Mouse (Mus musculus) embryo, embryonic 10 days (tissue): ENCODE results near the gene Gm17604.

ENCODE experiments used
- DNase-seq: peaks from one replicate; pipeline ENCODE4 v3.0.0-alpha.2; 2015; ENCODE audit warnings: low spot score

Gm17604 gene

DNA sequence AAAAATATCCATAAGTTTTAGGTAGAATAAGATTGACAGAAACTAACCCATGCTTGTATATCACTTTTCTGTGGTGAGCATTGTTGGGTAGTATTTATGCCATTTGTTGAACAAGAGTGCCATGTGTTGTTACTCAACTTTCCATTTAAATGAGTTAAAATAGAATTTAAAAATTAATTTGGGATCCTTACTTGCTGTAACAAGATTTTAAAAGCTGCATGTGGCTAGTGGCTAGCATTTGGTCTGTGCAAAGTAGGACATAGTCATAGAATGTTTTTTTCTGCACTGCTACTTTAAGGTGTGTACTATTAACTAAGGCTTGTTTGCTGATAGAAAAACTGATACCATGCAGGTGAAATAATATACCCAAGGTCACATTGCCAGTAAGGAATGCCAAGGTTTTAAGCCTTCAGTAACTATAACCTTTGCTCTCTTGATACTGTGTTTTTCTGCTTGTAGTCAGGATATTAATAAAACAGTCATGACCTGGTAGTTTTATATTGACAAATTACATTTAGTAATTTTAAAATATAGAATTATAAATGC is at the start of gene Gm17604:
TSS of gene Gm17604 (minus strand) at position 51 of the 546 bp plus-strand sequence.
- DNase-seq, result no peak

GRCm38 (mm10) chrX:165049929-165050328 is 45.3 kb upstream of the Gm17604 start:
- DNase-seq, result no peak

GRCm38 (mm10) chrX:165003141-165003540 is 1.5 kb downstream of the Gm17604 start:
- DNase-seq, result no peak

DNA sequence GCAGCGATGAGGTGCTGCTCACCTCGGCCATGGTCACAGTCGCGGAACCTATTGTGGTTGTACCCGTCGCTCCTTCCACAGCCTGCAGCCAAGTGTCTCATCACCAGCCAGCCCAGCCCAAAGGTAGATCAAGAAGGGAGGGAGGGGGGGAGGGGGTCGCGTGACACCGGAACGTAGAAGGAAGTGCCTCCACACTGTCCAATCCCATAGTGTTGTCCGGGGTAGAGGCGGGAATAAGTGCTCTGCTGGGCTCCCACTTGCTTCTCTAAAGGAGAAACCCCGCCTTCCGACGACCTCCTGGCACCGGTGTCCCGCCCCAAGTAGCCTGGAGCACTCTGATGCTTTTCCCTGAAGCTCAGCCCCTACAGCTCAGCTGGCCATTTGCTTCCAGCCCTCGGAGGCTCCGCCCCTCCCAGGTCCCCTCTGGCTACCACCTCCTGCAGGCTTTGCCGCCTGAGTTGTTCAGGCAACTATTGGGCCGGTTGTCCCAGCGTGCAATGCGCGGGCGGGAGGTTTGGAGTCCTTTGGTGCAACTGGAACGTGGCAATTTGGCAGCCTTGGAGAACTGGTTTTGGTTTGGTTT is 24.3 kb downstream of the Gm17604 start, which contains the start of the genes Mospd2 and Fancb:
TSS of gene Mospd2 (minus strand) at position 183 of the 583 bp plus-strand sequence.
TSS of gene Fancb (plus strand) at position 400 of the 583 bp plus-strand sequence.
- DNase-seq, result peak; percentile 90

- no peak for DNase-seq
Measured at GRCm38 (mm10) chrX:164978866-164979265, 25.8 kb downstream of the Gm17604 start.

DNA sequence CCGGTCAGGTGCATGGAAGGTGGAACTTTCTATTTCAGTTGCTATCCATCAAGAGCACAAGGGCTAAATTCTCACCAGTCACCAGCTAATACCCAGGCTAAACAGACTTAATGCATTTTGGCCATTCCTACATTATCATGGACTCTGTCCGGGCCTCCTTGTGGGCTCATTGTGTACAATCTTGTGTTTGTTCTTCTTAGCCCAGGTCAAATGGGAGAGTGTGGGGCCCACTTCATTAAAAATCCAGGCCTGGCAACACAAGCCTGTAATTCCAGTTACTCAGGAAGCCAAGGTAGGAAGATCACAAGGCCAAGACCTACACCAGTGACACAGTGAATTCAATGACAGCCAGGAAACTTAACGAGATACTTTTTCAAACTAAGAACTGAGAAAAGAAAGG is 33.4 kb downstream of the Gm17604 start:
- no peak for DNase-seq

DNA sequence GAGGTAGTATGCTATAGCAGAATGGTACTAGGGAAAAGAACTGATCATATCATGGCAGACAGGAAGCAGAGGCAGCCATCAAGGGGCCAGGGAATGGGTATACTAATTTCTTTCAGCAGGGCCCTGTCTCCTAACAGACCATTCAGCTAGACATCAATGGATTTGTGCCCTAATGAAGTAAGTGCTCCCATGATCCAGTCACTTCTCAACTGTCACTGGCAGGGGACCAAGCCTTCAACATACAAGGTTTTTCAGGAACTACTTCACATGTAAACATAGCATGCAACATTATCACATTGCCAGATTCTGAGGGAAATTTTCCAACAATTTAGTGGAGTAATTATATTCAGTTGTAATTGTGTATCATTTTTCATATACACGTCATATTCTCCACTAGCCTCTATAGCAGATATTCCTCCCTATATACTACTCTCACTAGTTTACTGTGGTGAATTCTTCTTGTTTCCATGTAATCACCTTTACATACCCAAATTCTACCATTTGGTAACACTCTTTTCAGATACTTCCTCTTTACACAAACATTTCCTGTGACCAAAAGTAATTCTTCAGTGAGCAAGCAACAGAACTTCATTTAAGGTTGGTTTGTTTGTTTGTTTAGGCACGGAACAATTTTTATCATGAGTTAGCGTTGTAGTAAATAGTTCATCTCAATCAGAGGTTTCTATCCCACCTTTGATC is 38.7 kb downstream of the Gm17604 start:
- DNase-seq, result no peak
